Mouse (Mus musculus) forebrain, embryonic 11.5 days (tissue): Measurements from ENCODE around the gene Zdhhc5. TPM values are rescaled to one million over a fixed set of nuclear protein-coding genes. Genes with fewer than 3 reads are reported as not detected.

Source experiments
- ATAC-seq: fragments of 200-750 bp; cut with Nextera tagmentation; replicated peaks from 2 replicates; pipeline ENCODE4 v1.8.0; 2017; ENCODE audit warnings: moderate TSS enrichment; ENCODE audit not compliant: low FRiP score
- DNase-seq: peaks from one replicate; pipeline ENCODE4 v3.0.0-alpha.2; 2017; ENCODE audit warnings: low spot score
- H3K27ac ChIP-seq: fragments of 300-500 bp; sonication (generic); 2 replicates; pipeline ENCODE4 v1.5.1; 2014; ENCODE audit warnings: low read depth, low read length
- H3K27me3 ChIP-seq: fragments of 300-500 bp; sonication (generic); 2 replicates; pipeline ENCODE4 v1.6.1; 2014; ENCODE audit warnings: mild to moderate bottlenecking, low read length, mixed read lengths; ENCODE audit not compliant: control insufficient read depth, insufficient read depth
- H3K36me3 ChIP-seq: fragments of 300-500 bp; sonication (generic); 2 replicates; pipeline ENCODE4 v1.6.1; 2014; ENCODE audit warnings: mild to moderate bottlenecking, low read length, moderate library complexity, mixed read lengths; ENCODE audit not compliant: control insufficient read depth, insufficient read depth
- H3K4me1 ChIP-seq: fragments of 300-500 bp; sonication (generic); replicated peaks from 2 replicates; pipeline ENCODE4 v1.6.1; 2014; ENCODE audit warnings: low read length, mixed read lengths; ENCODE audit not compliant: control insufficient read depth, insufficient read depth
- H3K4me2 ChIP-seq: fragments of 300-500 bp; sonication (generic); 2 replicates; pipeline ENCODE4 v1.6.1; 2014; ENCODE audit warnings: low read depth, mild to moderate bottlenecking, low read length, moderate library complexity, mixed read lengths; ENCODE audit not compliant: severe bottlenecking
- H3K4me3 ChIP-seq: fragments of 300-500 bp; sonication (generic); 2 replicates; pipeline ENCODE4 v1.5.1; 2014; ENCODE audit warnings: low read depth, low read length
- H3K9ac ChIP-seq: fragments of 300-500 bp; sonication (generic); 2 replicates; pipeline ENCODE4 v1.6.1; 2014; ENCODE audit warnings: low read length
- H3K9me3 ChIP-seq: fragments of 300-500 bp; sonication (generic); 2 replicates; pipeline ENCODE4 v1.6.1; 2016; ENCODE audit warnings: low read length, mixed read lengths; ENCODE audit not compliant: control insufficient read depth
- WGBS: fragments of 180-500 bp; shearing (Covaris S2); extraction: QIAGEN DNeasy Blood & Tissue Kit; methylation state at CpG from one replicate; pipeline ENCODE4 v1.1.7; 2014; 5-methylcytosine and 5-hydroxymethylcytosine counted together
- polyA plus RNA-seq: library from polyadenylated mRNA; unstranded; fragments of >200 nt; fragmentation: Nextera tagmentation; extraction: Ambion mirVana; gene quantifications from 2 replicates; pipeline ENCODE4 v1.2.1, GENCODE M21; 2014

Zdhhc5 gene
- polyA plus RNA-seq, 1 experiment from 2014 or later = 27.7 TPM

GRCm38 (mm10) chr2:84716423-84717355 lies 1.7 kb upstream of the Zdhhc5 start:
- peak overlapping the region; percentile 96 for H3K4me3 ChIP-seq
- H3K27ac ChIP-seq = peak overlapping the region; percentile 96; the same call in 1 of the 2 replicates
- H3K27me3 ChIP-seq = no peaks in the 10 kb centered on the region
- no peaks in the 10 kb centered on the region for H3K9me3 ChIP-seq
- DNase-seq (no peak), ATAC-seq (no peak)
- 41% methylated on average over 9 of the region's 9 CpGs for WGBS
- H3K36me3 ChIP-seq = no peaks in the 10 kb centered on the region
- H3K4me1 ChIP-seq = 0 out of 2 replicates have a peak, but pooled peaks cover 2% of the 10 kb centered on the region
- H3K9ac ChIP-seq = peak overlapping the region; percentile 95
- peak overlapping the region; percentile 85 for H3K4me2 ChIP-seq

- under 1% methylated on average over 33 of the region's 33 CpGs for WGBS
Observed at GRCm38 (mm10) chr2:84715562-84716361, 782 bp upstream of the Zdhhc5 start.

DNA sequence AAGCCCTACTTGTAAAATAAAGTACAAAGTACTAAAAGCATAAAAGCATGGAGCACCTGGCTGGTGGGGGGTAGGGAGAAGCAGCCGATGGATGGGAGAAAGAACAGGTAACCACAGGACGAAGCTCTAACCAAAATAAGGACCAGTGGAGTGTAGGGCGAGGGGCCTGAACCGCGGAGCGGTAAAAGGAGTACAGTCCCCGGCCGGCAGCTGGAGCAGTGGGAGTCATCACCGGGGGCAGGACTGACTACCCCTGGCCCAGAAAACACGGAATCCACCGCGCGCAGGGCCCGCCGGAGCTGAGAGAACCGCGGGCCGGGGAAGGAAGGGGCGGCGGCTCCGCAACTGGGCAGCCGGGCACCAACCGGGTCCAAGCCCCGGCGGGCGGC lies 564 bp downstream of the Zdhhc5 start:
- WGBS = under 1% methylated on average over 22 of the region's 26 CpGs
- DNase-seq (peak; percentile 52), ATAC-seq (no peak; the same call in 1 of the 2 replicates)
- H3K27me3 ChIP-seq = no peaks in the 10 kb centered on the region
- H3K27ac ChIP-seq = peak overlapping the region; percentile 96
- 0 out of 2 replicates have a peak, but pooled peaks cover 2% of the 10 kb centered on the region for H3K4me1 ChIP-seq
- peaks cover 8% of the 10 kb centered on the region; the same call in 1 of the 2 replicates for H3K36me3 ChIP-seq
- peak overlapping the region; percentile 96 for H3K4me3 ChIP-seq
- H3K4me2 ChIP-seq = peak overlapping the region; percentile 85
- H3K9ac ChIP-seq = peak overlapping the region; percentile 95
- no peaks in the 10 kb centered on the region for H3K9me3 ChIP-seq

More at GRCm38 (mm10) chr2:84715562-84716361, 782 bp upstream of the Zdhhc5 start:
- 0 out of 2 replicates have a peak, but pooled peaks cover 2% of the 10 kb centered on the region for H3K4me1 ChIP-seq
- H3K36me3 ChIP-seq = no peaks in the 10 kb centered on the region
- DNase-seq (peak; percentile 77), ATAC-seq (peak; percentile 94)
- H3K9ac ChIP-seq = peak overlapping the region; percentile 95
- peak overlapping the region; percentile 96 for H3K27ac ChIP-seq
- peak overlapping the region; percentile 96 for H3K4me3 ChIP-seq
- peak overlapping the region; percentile 85 for H3K4me2 ChIP-seq
- H3K27me3 ChIP-seq = no peaks in the 10 kb centered on the region
- no peaks in the 10 kb centered on the region for H3K9me3 ChIP-seq

- WGBS = 91% methylated on average over 2 of the region's 2 CpGs
Observed at GRCm38 (mm10) chr2:84711898-84712297, 3.1 kb downstream of the Zdhhc5 start.

DNA sequence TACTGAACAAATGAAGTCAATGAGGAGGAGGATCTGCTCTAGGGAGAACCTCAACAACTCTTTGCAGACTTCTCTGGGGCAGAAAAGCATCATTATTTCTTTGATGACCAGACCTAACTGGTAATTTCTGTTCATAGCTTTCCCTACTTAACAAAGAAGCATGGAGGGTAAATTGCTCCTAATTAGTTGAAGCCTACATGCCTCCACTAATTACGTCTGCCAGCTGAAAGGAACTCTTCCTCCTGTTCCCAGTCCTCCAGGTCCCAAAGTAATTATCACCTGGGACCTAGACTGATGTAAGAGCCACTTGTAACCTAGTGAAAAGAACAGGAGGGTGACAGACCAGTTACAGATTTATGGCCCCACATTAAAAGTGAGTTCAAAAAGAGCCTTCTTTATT lies 7.5 kb downstream of the Zdhhc5 start:
- 62% methylated on average over 1 of the region's 1 CpGs for WGBS

More at GRCm38 (mm10) chr2:84711898-84712297, 3.1 kb downstream of the Zdhhc5 start:
- DNase-seq = no peak
- no peak for ATAC-seq
- Histone ChIP-seq H3K4me3 (no peak overlapping the region), H3K9me3 (no peaks in the 10 kb centered on the region), H3K4me2 (no peak overlapping the region), H3K36me3 (peaks cover 8% of the 10 kb centered on the region; the same call in 1 of the 2 replicates), H3K4me1 (peaks cover 2% of the 10 kb centered on the region; the same call in 1 of the 2 replicates), H3K9ac (no peak overlapping the region), H3K27me3 (no peaks in the 10 kb centered on the region), H3K27ac (no peak overlapping the region)

DNA sequence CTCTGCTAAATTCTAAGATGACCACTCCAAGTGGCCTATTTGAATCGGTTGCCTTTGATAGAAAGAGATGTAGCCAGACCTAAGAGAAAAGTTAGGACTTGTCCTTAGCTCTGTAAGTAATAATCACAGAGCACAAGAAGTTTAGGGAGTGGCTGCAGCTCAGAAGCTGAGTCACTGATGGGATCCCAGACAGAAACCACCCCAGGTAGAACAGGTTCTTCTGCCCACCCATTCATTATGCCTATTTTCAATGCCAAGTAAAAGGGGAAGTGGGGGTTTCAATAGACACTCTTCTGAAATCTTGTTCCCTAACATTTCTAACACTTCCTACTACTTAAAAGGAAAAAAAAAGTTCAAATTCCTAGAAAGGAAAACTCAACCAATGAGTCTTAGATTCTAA lies 9.7 kb downstream of the Zdhhc5 start:
- Histone ChIP-seq H3K4me3 (no peak overlapping the region), H3K4me2 (no peak overlapping the region), H3K27me3 (no peaks in the 10 kb centered on the region), H3K9ac (no peak overlapping the region), H3K36me3 (peaks cover 4% of the 10 kb centered on the region), H3K27ac (no peak overlapping the region), H3K4me1 (no peaks in the 10 kb centered on the region; the same call in 1 of the 2 replicates), H3K9me3 (no peaks in the 10 kb centered on the region)
- WGBS = 84% methylated on average over 1 of the region's 1 CpGs
- DNase-seq = no peak
- ATAC-seq = no peak

More for the DNA sequence above, 7.5 kb downstream of the Zdhhc5 start:
- no peak overlapping the region for H3K4me2 ChIP-seq
- H3K27ac ChIP-seq = peak overlapping the region; percentile 48; the same call in 1 of the 2 replicates
- no peaks in the 10 kb centered on the region; the same call in 1 of the 2 replicates for H3K4me1 ChIP-seq
- H3K9ac ChIP-seq = no peak overlapping the region
- ATAC-seq = peak; percentile 76
- H3K9me3 ChIP-seq = no peaks in the 10 kb centered on the region
- no peaks in the 10 kb centered on the region for H3K27me3 ChIP-seq
- no peak overlapping the region for H3K4me3 ChIP-seq
- DNase-seq = no peak
- peaks cover 8% of the 10 kb centered on the region for H3K36me3 ChIP-seq

- H3K36me3 ChIP-seq = no peaks in the 10 kb centered on the region; the same call in none of the 2 replicates
- no peak overlapping the region for H3K4me2 ChIP-seq
- no peaks in the 10 kb centered on the region for H3K9me3 ChIP-seq
- no peaks in the 10 kb centered on the region for H3K27me3 ChIP-seq
- WGBS = 72% methylated on average over 5 of the region's 5 CpGs
- H3K27ac ChIP-seq = no peak overlapping the region
- no peak overlapping the region for H3K4me3 ChIP-seq
- ATAC-seq (no peak), DNase-seq (no peak)
- H3K9ac ChIP-seq = no peak overlapping the region
- H3K4me1 ChIP-seq = no peaks in the 10 kb centered on the region; the same call in 1 of the 2 replicates
Observed at GRCm38 (mm10) chr2:84704329-84704728, 10.7 kb downstream of the Zdhhc5 start.

DNA sequence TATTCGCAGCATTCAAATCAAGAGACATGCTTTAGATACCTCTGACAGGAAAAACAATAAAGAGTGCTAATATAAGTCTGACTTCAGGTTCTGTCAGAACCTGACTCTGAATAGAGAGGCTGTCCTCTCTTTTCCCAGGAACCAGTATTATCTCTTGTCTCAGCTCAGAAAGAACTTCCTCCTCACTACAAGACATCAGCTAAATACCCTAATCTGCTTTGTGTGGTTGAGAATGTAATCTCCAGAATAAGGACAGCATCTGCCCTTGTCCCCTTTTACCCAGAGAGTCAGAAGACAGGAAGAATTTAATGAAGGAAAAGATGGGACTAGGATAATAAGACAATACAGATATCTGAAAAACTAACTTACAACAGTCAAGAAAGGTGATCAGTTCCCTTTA lies 11.5 kb downstream of the Zdhhc5 start:
- Histone ChIP-seq H3K4me2 (no peak overlapping the region), H3K36me3 (no peaks in the 10 kb centered on the region; the same call in none of the 2 replicates)

More for the DNA sequence above, 11.5 kb downstream of the Zdhhc5 start:
- Histone ChIP-seq H3K27me3 (no peaks in the 10 kb centered on the region), H3K4me1 (no peaks in the 10 kb centered on the region; the same call in 1 of the 2 replicates), H3K9me3 (no peaks in the 10 kb centered on the region), H3K27ac (no peak overlapping the region), H3K4me3 (no peak overlapping the region), H3K9ac (no peak overlapping the region)
- WGBS = 93% methylated on average over 1 of the region's 1 CpGs
- no peak for ATAC-seq
- DNase-seq = no peak
